Mouse (Mus musculus) cerebellum, postnatal 4 days (tissue): ENCODE data around the gene Wwc2.
"Not testable (repeated sequence)": the region's sequence is repeated elsewhere in the genome, so short reads cannot be mapped to it uniquely, and the experiment has no call there.

Experiments
- DNase-seq, 2 experiments: peaks; one replicate each; pipeline ENCODE4 v3.0.0; 2022; ENCODE audit warnings: low spot score in 2 of 2, mixed read lengths in 1 of 2

Wwc2 gene

DNA sequence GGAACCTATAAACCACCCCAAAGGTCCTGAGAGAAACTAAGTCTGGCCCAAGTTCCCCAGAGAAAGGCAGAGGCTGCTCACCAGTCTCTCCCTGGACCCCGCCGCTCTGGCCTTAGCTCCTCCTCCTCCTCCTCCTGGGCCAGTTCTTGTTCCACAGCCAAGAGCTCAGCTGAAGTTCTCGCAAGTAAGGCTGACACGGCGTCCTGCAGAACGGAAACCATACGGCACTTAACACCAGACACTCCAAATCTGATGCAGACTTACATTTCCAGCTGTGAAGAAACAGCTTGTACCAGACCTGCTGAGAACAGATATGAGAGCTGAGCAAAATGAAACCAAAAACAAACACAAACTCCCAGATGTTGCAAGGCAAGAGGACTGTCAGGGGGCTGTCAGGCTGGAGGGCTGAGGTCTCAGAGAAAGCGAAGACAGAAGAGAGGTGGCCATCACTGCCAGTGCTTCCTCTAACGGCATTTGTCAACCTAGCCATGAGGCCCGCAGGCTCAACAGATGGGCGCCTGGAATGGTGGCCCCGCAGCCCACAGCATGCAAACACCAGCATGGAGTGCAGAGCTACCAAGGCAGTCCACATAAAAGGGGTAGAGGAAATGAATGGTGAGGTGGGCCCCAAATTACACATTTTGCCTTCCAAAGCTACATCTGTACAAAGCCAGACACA lies 138.8 kb downstream of the Wwc2 start:
- DNase-seq = no peak

DNA sequence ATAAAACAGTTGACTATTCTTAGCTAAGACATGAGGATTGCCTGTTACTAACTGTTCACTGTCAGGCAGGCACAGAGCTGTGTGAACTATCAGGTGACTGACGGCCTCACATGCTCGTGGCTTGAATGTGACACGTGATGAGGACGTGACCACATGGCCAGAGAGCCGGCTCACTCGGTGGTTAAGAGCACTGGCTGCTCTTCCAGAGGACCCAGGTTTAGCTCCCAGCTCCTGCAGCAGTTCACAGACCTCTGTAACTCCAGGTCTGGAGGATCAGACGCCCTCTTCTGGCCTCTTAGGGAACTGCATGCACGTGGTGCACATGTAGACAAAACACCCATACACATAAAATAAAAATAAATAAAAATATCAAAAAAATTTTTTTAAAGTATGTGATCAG lies 140.9 kb downstream of the Wwc2 start:
- DNase-seq = no peak

DNA sequence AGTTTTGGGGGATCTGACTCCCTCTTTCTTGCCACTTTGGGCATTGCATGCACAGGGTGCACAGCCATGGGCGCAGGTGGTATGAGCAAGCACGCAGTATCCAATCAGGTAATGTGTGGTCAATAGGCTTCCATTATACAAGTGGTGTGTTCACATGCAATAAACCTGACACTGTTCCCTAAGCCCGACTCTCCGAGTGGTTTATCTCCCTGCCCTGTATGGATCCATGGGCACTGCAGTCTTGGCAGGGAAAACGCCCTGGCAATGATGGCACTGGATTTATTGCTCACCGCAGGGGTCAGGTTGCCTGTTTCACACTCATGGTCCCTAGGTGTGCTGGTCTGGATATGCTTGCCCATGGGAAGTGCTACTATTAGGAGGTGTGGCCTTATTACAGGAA lies 142.8 kb downstream of the Wwc2 start:
- no peak for DNase-seq

DNA sequence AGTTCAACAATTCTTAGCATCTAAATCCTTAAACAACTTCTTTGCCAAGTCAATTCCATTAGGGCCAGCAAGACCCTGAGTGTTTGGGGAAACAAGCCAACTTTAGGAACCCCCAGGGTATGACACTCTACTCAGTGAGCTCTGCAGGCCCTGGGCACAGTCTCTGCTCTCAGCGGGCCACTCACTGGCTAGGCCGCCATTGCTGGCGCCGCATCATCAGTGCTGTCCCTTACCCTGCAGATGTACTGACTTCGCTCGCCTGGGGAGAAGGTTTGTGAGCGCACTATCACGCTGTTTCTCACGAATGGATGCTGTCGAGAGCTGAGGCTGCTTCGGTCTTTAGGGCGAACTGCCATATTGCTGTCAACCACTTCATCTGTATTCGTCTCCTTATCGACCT lies 143.6 kb downstream of the Wwc2 start:
- no peak for DNase-seq

DNA sequence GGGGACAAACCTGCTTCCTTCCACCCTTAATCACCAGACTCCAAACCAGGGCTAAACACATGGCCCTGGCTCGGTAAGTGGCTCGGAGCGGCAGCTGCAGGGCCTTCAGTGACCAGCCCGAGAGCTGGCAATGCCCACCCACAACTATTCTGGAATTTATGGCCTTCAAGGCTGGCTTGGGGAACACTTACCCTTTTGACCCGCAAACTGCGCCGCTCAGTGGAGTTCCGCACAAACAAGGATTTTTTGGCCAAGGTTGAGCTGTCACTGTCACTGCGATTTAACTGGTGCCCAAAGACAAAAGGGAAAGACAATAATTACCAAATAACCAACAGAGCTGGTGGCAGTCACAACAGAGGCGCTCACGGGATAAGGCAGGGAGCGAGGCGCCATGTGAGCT lies 144.8 kb downstream of the Wwc2 start:
- DNase-seq = no peak

DNA sequence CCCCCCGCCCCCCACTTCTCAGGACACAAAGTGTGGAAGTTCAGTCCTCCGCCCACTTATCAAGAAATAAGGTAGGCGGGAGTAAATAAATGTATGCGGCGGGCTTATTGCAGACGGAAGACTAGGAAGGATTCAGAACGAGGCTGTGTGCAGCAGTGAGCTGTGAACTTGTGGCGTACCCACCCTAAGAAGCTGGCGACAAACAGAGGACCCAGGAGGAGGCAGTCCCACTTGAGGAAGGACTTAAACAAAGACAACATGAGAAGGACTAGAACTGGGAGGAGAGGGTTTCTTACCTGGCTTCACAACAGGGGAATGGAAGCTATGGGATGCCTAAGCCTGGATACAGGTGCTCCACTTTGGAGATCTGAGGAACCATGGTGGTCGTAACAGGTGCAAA lies 147.1 kb downstream of the Wwc2 start:
- DNase-seq = no peak

DNA sequence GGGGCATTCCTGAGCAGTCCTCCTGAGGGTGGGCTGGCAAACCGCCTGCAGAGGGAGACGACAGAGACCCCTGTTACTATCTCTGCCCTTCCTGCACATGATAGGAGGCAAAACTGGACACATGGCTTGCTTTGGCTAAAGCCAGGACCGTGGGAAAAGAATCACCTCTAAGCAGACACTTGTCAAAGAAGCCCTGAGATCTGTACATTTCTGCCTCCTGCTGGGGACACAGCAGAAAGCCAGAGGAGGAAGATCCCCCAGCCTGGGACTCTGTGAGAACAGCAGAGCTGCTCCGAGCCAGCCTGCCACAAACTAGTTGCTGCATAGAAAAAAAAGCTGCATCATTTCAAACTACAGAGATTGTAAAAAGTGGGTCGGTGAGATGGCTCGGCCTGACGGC lies 147.7 kb downstream of the Wwc2 start:
- no peak for DNase-seq

DNA sequence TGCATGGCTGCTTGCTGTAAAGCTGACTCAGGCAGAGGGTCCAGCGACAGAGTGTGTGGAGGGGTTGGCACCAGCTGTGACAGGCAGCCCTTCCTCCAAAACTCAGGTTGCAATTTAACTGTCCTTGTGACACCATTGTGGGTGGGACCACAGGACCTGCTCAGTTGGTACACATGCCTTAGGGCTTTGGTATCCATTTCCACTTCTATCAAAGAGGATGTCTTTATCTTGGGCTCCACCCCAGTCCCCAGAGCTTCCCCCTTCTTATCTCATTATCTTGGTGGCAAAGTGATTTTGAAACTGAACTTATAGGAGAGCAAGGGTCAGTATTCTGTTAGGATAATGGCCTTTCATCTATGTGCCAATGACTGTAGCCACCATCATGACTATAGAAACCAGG lies 156.8 kb downstream of the Wwc2 start:
- no peak for DNase-seq

DNA sequence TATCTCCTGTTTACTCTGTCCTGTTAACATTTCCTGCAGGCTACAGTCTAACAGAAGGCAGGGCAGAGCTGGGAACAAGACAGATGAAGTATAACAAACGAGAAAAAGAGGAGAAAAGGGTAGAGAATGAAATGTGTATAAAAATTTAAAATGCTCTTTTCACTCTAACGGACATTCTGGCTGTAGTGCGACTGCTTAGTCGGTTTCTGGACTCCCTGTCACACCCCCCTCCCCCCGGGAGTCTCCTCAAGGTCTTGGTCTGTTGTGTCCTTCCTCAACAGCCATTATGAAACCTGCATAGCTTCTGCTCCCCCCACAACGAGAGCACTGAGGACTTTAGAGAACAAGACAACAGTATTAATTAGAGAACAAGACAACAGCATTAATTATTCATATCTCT lies 158.1 kb downstream of the Wwc2 start:
- no peak for DNase-seq

DNA sequence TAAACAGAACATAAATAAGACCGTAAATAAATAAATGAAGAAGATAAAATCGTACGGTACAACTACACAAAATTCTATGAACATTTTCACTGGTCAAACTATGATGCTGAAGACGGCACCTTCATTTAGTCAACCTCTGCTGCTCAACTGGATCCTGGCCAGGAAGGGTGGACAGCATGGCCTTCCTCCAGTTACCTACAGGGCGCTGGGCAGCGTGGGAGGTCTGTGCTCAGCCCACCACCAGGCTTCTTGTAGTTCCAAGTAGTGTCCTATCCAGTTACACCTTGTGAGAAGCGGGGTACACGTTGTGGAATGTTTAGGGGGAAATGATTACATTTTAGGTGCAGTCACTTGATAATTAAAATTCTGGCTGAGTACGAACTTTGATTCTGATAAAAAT lies 163.8 kb downstream of the Wwc2 start:
- no peak for DNase-seq

DNA sequence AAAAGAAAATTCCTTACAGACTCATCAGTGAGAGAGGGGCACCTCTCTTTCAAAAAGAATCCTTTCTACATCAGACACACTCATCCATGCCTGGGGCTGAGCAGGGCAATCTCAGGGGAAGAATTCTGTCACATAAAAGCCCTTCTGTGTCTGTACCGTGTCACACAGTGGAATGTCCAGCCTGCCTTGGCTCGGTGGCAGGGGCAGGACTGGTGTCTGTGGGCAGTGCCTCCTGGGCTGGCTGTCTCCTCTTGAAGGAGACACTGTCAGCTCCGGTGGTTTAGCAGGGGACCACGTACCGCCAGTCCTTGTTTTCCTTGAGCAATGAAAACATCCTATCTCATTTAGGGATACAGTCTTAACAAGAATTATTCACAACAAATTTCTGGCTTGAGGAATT lies 165.1 kb downstream of the Wwc2 start:
- no peak for DNase-seq

DNA sequence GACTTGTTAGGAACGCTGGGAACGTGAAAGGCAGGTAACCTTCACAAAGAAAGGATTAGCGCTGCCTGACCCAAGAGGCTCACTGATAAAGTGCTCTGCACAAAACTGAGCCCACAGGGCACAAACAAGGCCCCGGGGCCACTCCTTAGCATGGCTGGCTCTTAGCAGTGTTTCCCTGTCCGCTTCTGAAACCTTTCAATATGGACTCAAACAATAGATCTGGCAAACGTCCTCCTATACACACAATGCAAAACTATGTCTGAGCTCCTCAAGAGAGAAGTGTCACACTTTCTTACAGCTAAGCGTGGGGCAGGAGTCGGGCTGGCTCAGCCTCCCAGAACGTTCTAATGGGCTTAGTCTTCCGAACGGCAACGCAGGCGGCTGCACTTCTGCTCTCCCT lies 166.5 kb downstream of the Wwc2 start, which contains the start of gene Cldn22:
Cldn22 (plus strand) TSS at position 301 of the 400 bp plus-strand sequence.
- no peak for DNase-seq

DNA sequence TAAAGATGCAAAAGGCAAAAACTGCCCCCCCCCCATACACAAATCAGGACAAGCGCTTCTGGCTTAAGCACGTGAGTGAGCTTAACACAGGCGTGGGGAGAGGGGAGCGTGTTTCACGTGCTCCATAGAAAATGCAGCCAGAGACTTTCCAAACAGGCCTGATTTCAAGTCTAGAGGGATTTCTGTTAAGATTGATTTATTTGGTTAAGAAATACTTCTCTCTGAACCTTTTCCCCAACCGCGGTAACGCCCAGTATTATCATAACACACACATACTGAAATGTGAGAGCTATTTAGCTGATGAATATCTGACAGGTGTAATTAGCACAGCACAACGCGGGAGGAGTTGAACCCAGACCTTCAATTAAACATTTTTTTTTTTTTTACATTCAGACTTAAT lies 166.9 kb downstream of the Wwc2 start:
- no peak for DNase-seq

DNA sequence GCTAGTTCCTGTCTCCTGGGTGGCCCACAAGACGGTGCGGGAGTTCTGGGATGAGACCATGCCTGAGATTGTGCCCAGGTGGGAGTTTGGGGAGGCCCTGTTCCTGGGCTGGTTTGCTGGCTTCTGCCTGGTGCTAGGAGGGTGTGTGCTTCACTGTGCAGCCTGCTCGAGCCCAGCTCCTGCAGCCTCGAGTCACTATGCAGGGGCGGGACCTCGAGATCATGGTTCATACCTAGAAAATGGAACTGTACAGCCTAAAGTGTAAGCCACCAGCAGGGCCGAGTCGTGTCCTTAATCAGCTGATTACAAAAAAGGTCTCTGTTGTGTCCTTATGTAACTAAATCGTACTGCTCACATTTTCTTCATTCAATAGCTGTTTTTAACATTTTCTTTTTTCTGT lies 168.2 kb downstream of the Wwc2 start:
- not testable (repeated sequence) for DNase-seq

DNA sequence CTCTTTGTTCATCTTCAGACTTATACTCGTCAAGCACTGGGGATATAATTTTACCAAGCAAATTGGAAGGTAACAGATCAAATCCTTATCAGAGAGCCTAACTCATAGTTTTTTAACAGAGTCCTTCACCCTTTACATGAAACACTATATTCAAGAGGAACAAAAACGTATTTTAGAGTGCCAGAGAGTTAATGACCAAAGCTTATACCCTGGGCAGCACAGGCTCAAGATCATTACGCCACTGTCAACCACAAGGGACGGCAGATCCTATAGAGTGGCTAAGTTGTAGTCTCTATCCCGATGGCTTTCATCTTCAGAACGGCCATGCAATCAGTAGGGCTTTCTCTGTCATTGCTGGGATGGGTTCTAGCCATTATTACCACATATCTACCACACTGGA lies 168.9 kb downstream of the Wwc2 start, which contains the start of gene Cldn24:
Cldn24 (plus strand) TSS at position 301 of the 400 bp plus-strand sequence.
- DNase-seq = no peak

DNA sequence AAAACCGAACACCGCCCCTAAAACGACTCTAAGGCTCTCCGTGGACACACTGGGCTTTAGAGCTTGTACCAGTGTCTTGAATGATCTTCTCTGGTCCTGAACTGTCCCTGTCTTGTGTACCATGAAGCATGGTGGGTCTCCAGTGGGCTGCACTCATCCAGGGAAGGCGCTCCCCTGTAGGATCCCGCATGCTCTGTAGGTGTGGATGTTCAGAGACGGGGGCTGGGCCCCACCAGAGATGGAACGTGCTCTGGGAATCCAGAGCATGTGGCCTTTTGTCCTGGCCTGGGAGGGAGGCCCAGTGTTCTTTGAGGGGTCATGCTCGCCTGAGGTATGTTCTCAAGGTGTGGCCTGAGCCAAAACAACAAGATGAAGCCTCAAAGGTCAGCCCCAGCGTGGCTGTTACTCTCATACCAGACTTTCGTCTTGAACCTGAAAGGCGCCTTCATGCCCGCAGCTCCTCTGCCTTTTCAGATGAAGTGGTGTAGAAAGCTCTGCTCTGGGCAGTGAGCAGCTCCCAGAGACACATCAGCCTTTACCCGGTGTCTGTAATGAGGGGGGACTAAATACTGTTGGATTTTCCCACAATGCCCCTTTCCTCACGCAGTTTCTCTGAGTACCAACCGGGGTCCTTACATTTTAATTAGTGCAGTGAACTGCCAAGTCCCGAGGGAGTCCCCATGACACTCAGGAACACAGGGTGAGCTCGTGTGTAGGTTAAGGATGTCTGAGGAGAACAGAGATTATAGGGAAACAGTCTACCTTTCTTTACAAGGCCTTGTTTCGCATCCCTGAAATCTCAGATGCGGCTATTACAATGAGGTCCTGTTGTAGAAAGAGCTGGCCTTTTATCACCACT lies 169.6 kb downstream of the Wwc2 start:
- no peak for DNase-seq

DNA sequence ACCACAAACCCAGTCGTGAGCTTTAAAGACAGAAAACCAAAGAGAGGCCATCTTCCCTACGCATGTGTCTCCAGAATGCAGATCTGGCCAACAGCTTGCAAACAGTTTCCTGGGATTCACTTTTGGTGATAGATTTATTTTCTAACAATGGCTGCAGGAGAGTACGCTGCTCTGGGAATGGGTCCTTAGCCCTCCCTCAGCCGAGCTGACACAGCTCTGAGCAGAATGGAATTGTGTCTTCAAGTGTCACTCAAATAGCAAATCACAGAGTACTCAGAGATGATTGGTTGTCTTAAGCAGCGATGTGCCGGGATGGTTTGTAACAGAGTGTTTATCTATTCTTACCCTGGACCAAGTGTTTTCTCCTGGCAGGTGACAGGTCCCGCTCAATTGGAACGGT lies 171.7 kb downstream of the Wwc2 start:
- no peak for DNase-seq

DNA sequence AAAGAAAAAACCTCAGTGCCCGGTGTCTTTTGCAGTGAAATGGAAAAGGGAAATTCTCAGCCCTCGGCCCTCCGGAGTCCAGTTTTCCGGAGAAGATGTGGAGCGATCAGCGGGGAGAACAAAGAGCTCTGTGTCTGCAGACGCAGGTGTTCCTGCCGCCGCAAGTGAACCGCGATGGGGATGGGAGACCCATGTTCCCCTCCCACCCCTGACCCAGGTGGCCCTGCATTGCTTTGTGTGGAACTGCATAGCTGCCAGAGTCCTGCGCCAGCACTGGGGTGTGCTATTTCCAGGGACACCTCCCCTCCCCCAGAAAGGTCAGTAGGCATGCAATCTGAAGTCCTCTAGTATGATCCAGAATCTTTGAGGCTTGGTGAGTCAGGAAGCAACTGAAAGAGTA lies 179.5 kb downstream of the Wwc2 start:
- no peak for DNase-seq

DNA sequence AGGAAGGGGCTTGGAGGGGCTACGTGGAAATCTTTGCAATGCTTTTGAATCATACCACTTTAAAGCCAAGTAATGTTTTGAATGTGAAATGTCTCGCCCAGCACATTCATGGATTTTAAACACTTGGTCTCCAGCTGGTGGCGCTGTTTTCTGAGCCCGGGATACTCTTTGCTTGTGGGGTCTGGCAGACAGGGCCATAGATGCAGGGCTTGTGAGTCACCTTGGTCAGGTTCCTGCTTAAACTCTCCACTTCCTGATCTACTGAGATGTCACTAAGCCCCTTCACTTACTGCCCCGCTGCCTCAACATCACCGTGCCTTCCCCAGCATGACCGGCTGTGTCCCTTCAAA lies 180.1 kb downstream of the Wwc2 start:
- no peak for DNase-seq

DNA sequence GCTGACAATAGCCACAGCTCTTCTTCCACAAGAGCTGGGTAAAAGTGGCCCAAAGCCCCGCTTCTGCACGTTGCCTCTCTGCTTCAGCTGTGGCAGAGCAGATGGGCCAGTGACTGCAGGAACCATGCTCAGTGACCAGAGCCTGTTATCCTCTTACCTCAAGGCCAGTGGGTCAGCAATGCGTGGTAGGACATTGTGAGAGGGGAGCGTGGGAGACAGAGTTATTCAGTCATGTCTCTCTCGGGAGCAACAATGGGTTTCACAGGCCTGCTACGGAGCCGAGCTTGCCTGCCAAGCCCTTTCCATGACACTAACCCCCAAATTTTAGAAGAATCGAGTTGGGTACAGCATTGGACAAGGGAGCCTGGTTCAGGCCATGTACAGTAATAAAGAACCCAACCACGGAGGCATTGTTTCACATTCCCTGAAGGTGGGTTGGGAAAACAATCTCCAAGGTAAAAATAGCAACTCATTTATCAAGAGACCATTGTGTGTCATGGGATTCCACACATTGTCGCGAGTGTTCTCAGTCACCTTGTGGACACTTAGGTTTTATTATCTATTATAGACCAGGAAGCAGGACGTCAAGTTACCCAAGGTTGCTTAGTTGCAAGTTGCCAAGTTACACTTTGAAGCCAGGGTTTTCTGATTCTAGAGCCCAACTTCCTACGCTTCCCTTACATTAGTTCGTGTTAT lies 180.6 kb downstream of the Wwc2 start:
- DNase-seq = no peak

DNA sequence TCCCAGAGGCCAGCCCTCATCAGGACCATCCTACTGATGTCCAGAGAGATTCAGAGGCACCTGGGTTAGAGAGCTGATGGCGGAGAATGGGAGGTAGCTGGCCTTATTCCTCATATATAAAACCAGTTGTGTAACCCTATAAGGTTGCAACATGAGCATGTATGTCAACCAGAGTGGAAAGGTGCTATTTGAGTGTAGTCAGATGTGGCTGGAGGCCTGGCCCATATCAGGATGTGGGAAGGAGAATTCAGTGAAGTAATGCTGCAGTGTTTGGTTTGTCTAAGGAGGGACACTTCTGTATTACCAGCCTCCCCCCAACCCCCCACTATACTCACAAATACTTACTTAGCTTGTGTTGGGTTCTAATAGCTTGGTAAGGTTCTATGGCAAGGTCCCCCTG lies 186.5 kb downstream of the Wwc2 start:
- no peak for DNase-seq

DNA sequence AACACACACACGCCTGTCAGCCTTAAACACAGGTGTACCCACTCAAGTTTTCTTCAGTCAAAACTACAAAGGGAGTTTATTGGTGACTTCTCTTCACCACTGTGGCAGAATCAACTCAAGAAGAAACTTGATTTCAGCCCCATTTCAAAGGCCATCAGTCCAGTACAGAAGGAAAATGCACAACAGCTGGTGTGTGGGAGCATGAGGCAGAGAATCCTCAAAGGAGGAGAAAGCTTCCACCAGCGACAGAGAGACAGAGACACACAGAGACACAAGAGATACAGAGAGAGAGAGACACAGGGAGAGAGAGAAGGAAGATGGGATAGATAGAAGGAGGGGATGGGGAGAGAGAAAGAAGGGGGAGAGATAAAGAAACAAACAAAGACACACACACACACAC lies 188.4 kb downstream of the Wwc2 start:
- no peak for DNase-seq

DNA sequence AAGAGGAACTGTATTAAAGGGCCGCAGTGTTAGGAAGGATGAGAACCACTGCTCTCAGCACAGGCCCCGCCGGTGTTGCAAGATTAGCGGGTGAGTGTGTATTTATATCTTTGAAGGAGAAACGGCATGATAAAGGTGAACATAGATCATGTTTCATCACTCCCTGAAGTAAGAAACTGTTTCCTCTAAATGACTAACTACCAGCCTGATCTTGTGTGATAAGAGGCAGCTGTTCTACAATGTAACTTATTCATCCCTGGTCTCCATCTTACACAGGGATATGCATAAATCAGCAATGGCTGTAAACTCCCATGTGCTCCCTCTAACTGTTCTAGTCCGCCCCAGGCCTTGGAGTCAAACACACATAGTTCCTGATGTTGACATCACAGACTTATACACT lies 191.3 kb downstream of the Wwc2 start:
- DNase-seq = no peak
